Mouse (Mus musculus): Measurements from ENCODE around the gene Smg8.

DNA sequence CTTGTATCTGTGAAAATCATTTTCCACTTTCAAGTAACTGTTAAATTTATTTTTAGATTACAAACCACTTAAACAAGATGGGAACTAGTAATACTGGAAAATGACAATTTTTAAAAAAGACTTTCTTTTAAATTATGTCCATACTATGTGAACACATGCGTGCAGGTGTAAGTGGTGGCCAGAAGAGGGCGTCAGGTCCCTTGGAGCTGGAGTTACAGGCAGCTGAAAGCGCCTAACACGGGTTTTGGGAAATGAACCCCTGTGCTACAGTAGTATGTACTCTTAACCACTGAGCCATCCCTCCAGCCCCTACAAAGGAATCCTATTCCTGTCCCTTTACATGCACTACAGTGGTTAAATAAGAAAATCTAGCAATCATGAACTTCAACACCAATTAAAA, 50.4 kb downstream of the Smg8 start:
- TF ChIP-seq CTCF (IDR thresholded peaks at IDR 0.05; ENCODE audit: low read depth, low read length) = no peak; the same call in 1 of the 2 replicates
- no peak for TF ChIP-seq POLR2A (IDR thresholded peaks at IDR 0.05; ENCODE audit: borderline replicate concordance, low read depth, low read length)
